Comparison of ENCODE assay signal across 9 mouse cellular contexts in genomic region chr13:21158071-21158470, GRCm38 (mm10). TPM values are rescaled to one million over a fixed set of nuclear protein-coding genes. Genes with fewer than 3 reads are reported as not detected.
DNase-seq lines count a peak whose midpoint lies in the region; ATAC-seq and TF ChIP-seq lines count a peak whose summit lies in the region.
"Had no signal": no experiment of that assay in that cellular context is flagged by ENCODE, and none has a peak within 500 bp of the region (broad histone marks: within the 10 kb centered on the region; RNA-seq: fewer than 3 reads in every experiment).

No protein-coding gene starts in this region.

- intact Hi-C loops in heart, postnatal 25 days (cut with DNase I): loop anchor here (1.0 to 5.0 kb wide), 3 partner anchors 169 to 861 kb away; no protein-coding TSS in a partner anchor

- TF ChIP-seq CTCF in ES-Bruce4 (IDR thresholded peaks at IDR 0.05; ENCODE audit: low read depth, low read length): no peak

- no peak for TF ChIP-seq EP300 in ES-Bruce4 (IDR thresholded peaks at IDR 0.05; ENCODE audit: insufficient read depth, low read depth, low read length)

- no peak for DNase-seq in heart, postnatal 25 days (ENCODE audit: low spot score)
- no peak for DNase-seq in left cerebral cortex, adult 9 months (ENCODE audit: low spot score in 2 of 2)
- no peak for DNase-seq in urinary bladder, postnatal 36 days (ENCODE audit: low spot score in 2 of 2)
- DNase-seq in layer of hippocampus, postnatal 10 days (ENCODE audit: low spot score in 2 of 2): no peak

- H3K9me3 ChIP-seq in heart, embryonic 11.5 days (replicated peaks; ENCODE audit: control insufficient read depth, low read length): no peaks in the 10 kb centered on the region
- H3K9me3 ChIP-seq in ES-Bruce4 (replicated peaks; ENCODE audit: control insufficient read depth, insufficient read depth, low read length, poor library complexity, severe bottlenecking): no peaks in the 10 kb centered on the region
- no peaks in the 10 kb centered on the region for H3K9me3 ChIP-seq in forebrain, embryonic 16.5 days (ENCODE audit: control insufficient read depth, low read length)
- H3K9me3 ChIP-seq in liver, embryonic 16.5 days (replicated peaks; ENCODE audit: control insufficient read depth, low read length): no peaks in the 10 kb centered on the region

- H3K27me3 ChIP-seq in heart, embryonic 11.5 days (ENCODE audit: control insufficient read depth, insufficient read depth, low read length): no peaks in the 10 kb centered on the region
- no peaks in the 10 kb centered on the region; the same call in 1 of the 2 replicates for H3K27me3 ChIP-seq in ES-Bruce4 (ENCODE audit: control insufficient read depth, insufficient read depth, low read length, poor library complexity, severe bottlenecking)
- 0 out of 2 replicates have a peak, but pooled peaks cover 2% of the 10 kb centered on the region for H3K27me3 ChIP-seq in forebrain, embryonic 16.5 days (replicated peaks; ENCODE audit: control insufficient read depth, insufficient read depth, low read length)
- peaks cover 23% of the 10 kb centered on the region for H3K27me3 ChIP-seq in liver, embryonic 16.5 days (ENCODE audit: control insufficient read depth, insufficient read depth, low read depth, low read length)

- no peaks in the 10 kb centered on the region for H3K36me3 ChIP-seq in heart, embryonic 11.5 days (ENCODE audit: control insufficient read depth, insufficient read depth, low read length)
- no peaks in the 10 kb centered on the region for H3K36me3 ChIP-seq in ES-Bruce4 (ENCODE audit: control insufficient read depth, insufficient read depth, low read length, poor library complexity, severe bottlenecking)
- no peaks in the 10 kb centered on the region for H3K36me3 ChIP-seq in forebrain, embryonic 16.5 days (ENCODE audit: control insufficient read depth, insufficient read depth)
- H3K36me3 ChIP-seq in liver, embryonic 16.5 days (ENCODE audit: control insufficient read depth, insufficient read depth): no peaks in the 10 kb centered on the region

- no peak overlapping the region for H3K27ac ChIP-seq in heart, embryonic 11.5 days (ENCODE audit: low read depth, low read length)
- H3K27ac ChIP-seq in ES-Bruce4 (ENCODE audit: insufficient read depth, low read length): no peak overlapping the region
- no peak overlapping the region for H3K27ac ChIP-seq in forebrain, embryonic 16.5 days (ENCODE audit: low read length)
- H3K27ac ChIP-seq in liver, embryonic 16.5 days (ENCODE audit: low read length): no peak overlapping the region

- TF ChIP-seq POLR2A in ES-Bruce4 (IDR thresholded peaks at IDR 0.05; ENCODE audit: insufficient read depth, low read length): no peak

- peak overlapping the region; percentile 65 for H3K4me3 ChIP-seq in heart, embryonic 11.5 days (ENCODE audit: low read depth, low read length)
- H3K4me3 ChIP-seq in ES-Bruce4 (ENCODE audit: low read depth, low read length): peak overlapping the region; percentile 34
- H3K4me3 ChIP-seq in forebrain, embryonic 16.5 days (replicated peaks; ENCODE audit: low read length): no peak overlapping the region
- no peak overlapping the region for H3K4me3 ChIP-seq in liver, embryonic 16.5 days (ENCODE audit: low read depth, low read length)

- peak overlapping the region; percentile 96 for H3K4me2 ChIP-seq in heart, embryonic 11.5 days
- H3K4me2 ChIP-seq in forebrain, embryonic 16.5 days (ENCODE audit: low read length): peak overlapping the region; percentile 2; the same call in 1 of the 2 replicates
- H3K4me2 ChIP-seq in liver, embryonic 16.5 days (ENCODE audit: low read depth, low read length): 0 out of 2 replicates have a peak overlapping the region, but pooled peaks have one; percentile 92

- 8% methylated on average over 9 of the region's 9 CpGs for WGBS in heart, embryonic 11.5 days (ENCODE audit: insufficient replicate concordance)
- WGBS in forebrain, embryonic 16.5 days: 5% methylated on average over 9 of the region's 9 CpGs
- 10% methylated on average over 9 of the region's 9 CpGs for WGBS in liver, embryonic 16.5 days (ENCODE audit: insufficient replicate concordance)

- no peak for ATAC-seq in heart, embryonic 11.5 days (replicated peaks; ENCODE audit: insufficient number of reproducible peaks, low FRiP score, low TSS enrichment)
- ATAC-seq in forebrain, embryonic 16.5 days: no peak
- ATAC-seq in liver, embryonic 16.5 days (ENCODE audit: low read depth): no peak

- H3K4me1 ChIP-seq in heart, embryonic 11.5 days (ENCODE audit: control insufficient read depth, insufficient read depth, low read length): no peaks in the 10 kb centered on the region
- no peaks in the 10 kb centered on the region for H3K4me1 ChIP-seq in ES-Bruce4 (ENCODE audit: control insufficient read depth, insufficient read depth, low read length)
- peaks cover 12% of the 10 kb centered on the region for H3K4me1 ChIP-seq in forebrain, embryonic 16.5 days (replicated peaks; ENCODE audit: control insufficient read depth, insufficient read depth, low read length)
- H3K4me1 ChIP-seq in liver, embryonic 16.5 days (ENCODE audit: control insufficient read depth, low read depth, low read length): peaks cover 14% of the 10 kb centered on the region

- no peak overlapping the region for H3K9ac ChIP-seq in heart, embryonic 11.5 days (ENCODE audit: low read depth, low read length)
- no peak overlapping the region for H3K9ac ChIP-seq in ES-Bruce4 (ENCODE audit: low read depth, poor library complexity, severe bottlenecking)
- H3K9ac ChIP-seq in forebrain, embryonic 16.5 days (replicated peaks; ENCODE audit: low read depth, low read length): no peak overlapping the region
- no peak overlapping the region for H3K9ac ChIP-seq in liver, embryonic 16.5 days (ENCODE audit: low read depth, low read length)

RNA-seq across cellular contexts. Expression of gene Olfr1368, which starts 12.4 kb away (rescaled TPM):
- polyA plus RNA-seq in heart, embryonic 11.5 days (2014; fragmentation: Nextera tagmentation; extraction: Ambion mirVana): not detected in 2 replicates
- total RNA-seq in heart, postnatal 25 days (2021): not detected
- not detected in 2 replicates for polyA plus RNA-seq in ES-Bruce4 (2011; ENCODE audit: insufficient read depth, insufficient read length, low read depth, missing spikeins)
- polyA plus RNA-seq in forebrain, embryonic 16.5 days (2015; fragmentation: Nextera tagmentation; extraction: Ambion mirVana): not detected in 2 replicates
- not detected in 2 replicates for polyA plus RNA-seq in liver, embryonic 16.5 days (2015; fragmentation: Nextera tagmentation; extraction: Ambion mirVana)
- total RNA-seq in layer of hippocampus, postnatal 10 days (2021): not detected
- total RNA-seq: gastrocnemius, postnatal 36 days had no signal

RNA-seq across cellular contexts. Expression of gene Trim27, which starts 21.2 kb away (rescaled TPM):
- 94.9 and 102 TPM in 2 replicates for polyA plus RNA-seq in heart, embryonic 11.5 days (2014; fragmentation: Nextera tagmentation; extraction: Ambion mirVana)
- total RNA-seq in heart, postnatal 25 days (2021): 10 to 100 TPM; 18.8 to 19.0 TPM
- polyA plus RNA-seq in ES-Bruce4 (2011; ENCODE audit: insufficient read depth, insufficient read length, low read depth, missing spikeins): 117 and 128 TPM in 2 replicates
- 89.7 and 96.6 TPM in 2 replicates for polyA plus RNA-seq in forebrain, embryonic 16.5 days (2015; fragmentation: Nextera tagmentation; extraction: Ambion mirVana)
- polyA plus RNA-seq in liver, embryonic 16.5 days (2015; fragmentation: Nextera tagmentation; extraction: Ambion mirVana): 41.3 and 42.7 TPM in 2 replicates
- 10 to 100 TPM; 43.6 to 50.7 TPM for total RNA-seq in layer of hippocampus, postnatal 10 days (2021)

RNA-seq across cellular contexts. Expression of gene Olfr263, which starts 28.6 kb away (rescaled TPM):
- not detected in 2 replicates for polyA plus RNA-seq in heart, embryonic 11.5 days (2014; fragmentation: Nextera tagmentation; extraction: Ambion mirVana)
- total RNA-seq in heart, postnatal 25 days (2021): not detected
- polyA plus RNA-seq in ES-Bruce4 (2011; ENCODE audit: insufficient read depth, insufficient read length, low read depth, missing spikeins): not detected in 2 replicates
- polyA plus RNA-seq in forebrain, embryonic 16.5 days (2015; fragmentation: Nextera tagmentation; extraction: Ambion mirVana): not detected in 2 replicates
- not detected in 2 replicates for polyA plus RNA-seq in liver, embryonic 16.5 days (2015; fragmentation: Nextera tagmentation; extraction: Ambion mirVana)
- total RNA-seq in layer of hippocampus, postnatal 10 days (2021): not detected
- total RNA-seq: gastrocnemius, postnatal 36 days had no signal

RNA-seq across cellular contexts. Expression of gene Olfr1369-ps1, which starts 46.8 kb away (rescaled TPM):
- polyA plus RNA-seq in heart, embryonic 11.5 days (2014; fragmentation: Nextera tagmentation; extraction: Ambion mirVana): 0.06 TPM in 1 of 2 replicates, not detected in the other
- not detected for total RNA-seq in heart, postnatal 25 days (2021)
- polyA plus RNA-seq in ES-Bruce4 (2011; ENCODE audit: insufficient read depth, insufficient read length, low read depth, missing spikeins): 0.27 TPM in 1 of 2 replicates, not detected in the other
- polyA plus RNA-seq in forebrain, embryonic 16.5 days (2015; fragmentation: Nextera tagmentation; extraction: Ambion mirVana): not detected in 2 replicates
- 0.05 TPM in 1 of 2 replicates, not detected in the other for polyA plus RNA-seq in liver, embryonic 16.5 days (2015; fragmentation: Nextera tagmentation; extraction: Ambion mirVana)
- total RNA-seq in layer of hippocampus, postnatal 10 days (2021): not detected
- total RNA-seq: gastrocnemius, postnatal 36 days had no signal

Comparison
In these comparisons a context has a peak if more than half of its experiments do, and no peak if none do; other contexts are left out.
1. H3K4me2 ChIP-seq: peak in every context shown above with its lines; median percentile 96 in heart, embryonic 11.5 days; 92 in liver, embryonic 16.5 days; 2 in forebrain, embryonic 16.5 days.
2. H3K4me3 ChIP-seq: peak in heart, embryonic 11.5 days (single experiment) and ES-Bruce4 (single experiment); none in forebrain, embryonic 16.5 days (single experiment) and liver, embryonic 16.5 days (single experiment).